Mouse (Mus musculus) mouse embryonic stem cell (cell line): ENCODE data around the gene Olfr1260.

ENCODE experiments used
- in situ Hi-C, 2 experiments: fragments of 300-500 bp; cut with MboI; formaldehyde crosslinking; loops; 1 replicate in 1 of 2; 3 replicates in 1 of 2; pipeline ENCODE4 v1.14.3; 2019 to 2020; ENCODE audit warnings: low sequenced_read_pairs in 2 of 2, low pct_unique_long_range_greater_than_20kb in 1 of 2, mixed read lengths in 1 of 2; ENCODE audit not compliant: unreplicated experiment in 1 of 2

The Olfr1260 gene

GRCm38 (mm10) chr2:89974184-89974583 lies at the start of gene Olfr1260:
Gene Olfr1260, plus strand, starts transcription at chr2:89974340.
- in situ Hi-C loops, result no loop called here

- in situ Hi-C loops, result no loop called here
These were observed 47.1 kb upstream of the Olfr1260 start, which contains the start of gene Olfr1258 for GRCm38 (mm10) chr2:89927009-89927408. Gene Olfr1258, plus strand, starts transcription at chr2:89927309.

- in situ Hi-C loops, result no loop called here
These were observed 25.6 kb upstream of the Olfr1260 start, which contains the start of gene Olfr1259 for GRCm38 (mm10) chr2:89948564-89948963. Gene Olfr1259, minus strand, starts transcription at chr2:89948664.

- in situ Hi-C loops, result no loop called here
These were observed 3.6 kb downstream of the Olfr1260 start for GRCm38 (mm10) chr2:89977709-89978108.

- in situ Hi-C loops, result no loop called here
These were observed 16.8 kb downstream of the Olfr1260 start, which contains the start of gene Olfr1261 for GRCm38 (mm10) chr2:89990921-89991320. Gene Olfr1261, plus strand, starts transcription at chr2:89991221.

- in situ Hi-C loops, result no loop called here
These were observed 25.7 kb downstream of the Olfr1260 start, which contains the start of gene Olfr1262 for GRCm38 (mm10) chr2:89999845-90000244. Gene Olfr1262, plus strand, starts transcription at chr2:90000145.

GRCm38 (mm10) chr2:90011831-90012230 lies 37.7 kb downstream of the Olfr1260 start, which contains the start of gene Olfr1263:
Gene Olfr1263, plus strand, starts transcription at chr2:90012131.
- in situ Hi-C loops, result no loop called here

GRCm38 (mm10) chr2:90025477-90025876 lies 51.3 kb downstream of the Olfr1260 start, which contains the start of gene Olfr1264:
Gene Olfr1264, minus strand, starts transcription at chr2:90025577.
- in situ Hi-C loops, result no loop called here
